Mouse (Mus musculus) E14TG2a.4 (cell line): ENCODE results near the gene Csmd2.

Source experiments
- CTCF ChIP-seq: conservative IDR thresholded peaks from 2 replicates; pipeline ENCODE4 v1.5.1; 2014; ENCODE audit warnings: low read length
- POU5F1 ChIP-seq: IDR thresholded peaks from 2 replicates; pipeline ENCODE4 v1.6.1; 2014; ENCODE audit warnings: low read length, borderline replicate concordance

GRCm38 (mm10) chr4:128358751-128359150, 371.1 kb downstream of the Csmd2 start:
- TF ChIP-seq CTCF (no peak), POU5F1 (no peak)
